Mouse (Mus musculus): ENCODE measurements at regions not wholly inside any gene's neighbourhood (a gene's known extent, or its start where the extent isn't known, plus 50 kb on each side); places are given as distances from the start of the nearest gene placed in this dataset.
A peak's percentile ranks its signal among the peaks of the same experiment; 100 is the strongest.

DNA sequence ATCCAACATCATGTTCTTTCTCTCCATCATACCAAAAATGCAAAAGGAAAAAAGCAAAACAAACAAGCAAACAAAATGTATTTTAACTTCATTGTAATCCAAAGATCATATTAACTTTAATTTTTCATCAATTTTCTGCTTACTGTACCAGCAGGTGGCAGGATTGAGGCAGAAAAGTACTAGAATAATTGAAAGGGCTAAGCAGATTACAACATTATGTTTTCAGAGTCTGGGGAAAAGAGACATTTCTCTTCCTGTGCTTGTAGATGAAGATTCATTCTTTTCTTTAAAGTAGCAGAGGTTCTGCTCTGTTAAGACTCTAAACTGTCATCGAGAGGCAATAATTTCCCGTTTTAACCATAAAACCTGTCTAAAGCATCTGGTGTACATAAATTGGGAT lies 394.7 kb upstream of the Slitrk6 start:
- no peak for DNase-seq (ENCODE audit: low read depth, low spot score)

DNA sequence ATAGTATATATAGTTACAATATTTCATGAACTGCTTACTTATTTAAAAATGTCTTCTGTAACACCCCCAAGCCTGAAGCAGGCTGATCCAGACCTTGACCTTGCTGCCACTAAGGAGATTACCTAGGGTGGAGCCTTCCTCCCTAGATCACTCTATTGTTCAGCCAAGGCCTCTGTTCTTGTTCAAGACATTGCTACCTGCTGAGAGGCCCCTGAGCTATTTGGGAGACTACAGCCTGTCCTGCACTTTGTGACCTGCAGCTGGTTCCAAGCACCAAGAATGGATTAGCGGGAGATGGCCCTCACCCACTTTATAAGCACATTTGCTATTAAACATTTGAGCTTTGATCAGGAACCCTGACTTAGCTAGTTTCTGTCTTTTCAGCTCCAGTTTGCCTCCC lies 361.7 kb upstream of the Slitrk6 start:
- peak; percentile 45 for DNase-seq (ENCODE audit: low read depth, low spot score)

DNA sequence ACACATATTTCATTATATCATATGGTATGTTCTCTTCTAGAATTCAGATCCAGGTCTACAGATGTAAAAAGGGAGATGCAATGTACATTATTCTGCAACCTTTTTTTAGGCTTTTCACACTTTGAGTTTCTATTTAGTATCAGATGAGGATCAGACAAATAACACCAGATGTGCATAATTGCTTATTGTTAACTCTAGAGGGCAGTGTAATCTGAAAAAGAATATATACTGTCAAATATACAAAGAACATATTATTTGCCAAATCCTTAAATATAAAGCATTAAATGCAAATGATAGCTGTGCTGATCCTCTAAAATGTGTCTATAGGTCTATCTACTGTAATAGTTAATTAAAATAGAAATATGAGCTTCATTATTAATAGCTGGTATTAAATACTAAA lies 348.6 kb upstream of the Slitrk6 start:
- no peak for DNase-seq (ENCODE audit: low read depth, low spot score)

DNA sequence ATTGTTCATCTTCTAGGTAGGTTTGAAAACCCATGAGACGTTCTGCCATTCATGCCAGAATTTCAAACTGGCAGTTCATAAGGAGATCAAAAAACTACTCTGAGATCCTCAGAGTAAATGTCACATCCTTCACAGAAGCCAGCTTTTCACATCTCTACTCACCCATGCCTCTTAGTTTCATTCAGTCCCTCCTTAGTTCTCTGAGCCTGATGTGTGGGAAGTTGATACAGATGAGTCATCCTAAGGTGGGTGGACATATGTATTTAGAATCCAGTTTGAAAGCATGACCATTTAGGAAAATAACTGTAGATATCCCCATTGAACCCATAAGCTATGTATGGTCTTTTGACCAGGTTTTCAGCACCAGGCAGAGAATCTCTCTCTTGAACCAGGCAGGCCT lies 345.3 kb upstream of the Slitrk6 start:
- no peak for DNase-seq (ENCODE audit: low read depth, low spot score)

DNA sequence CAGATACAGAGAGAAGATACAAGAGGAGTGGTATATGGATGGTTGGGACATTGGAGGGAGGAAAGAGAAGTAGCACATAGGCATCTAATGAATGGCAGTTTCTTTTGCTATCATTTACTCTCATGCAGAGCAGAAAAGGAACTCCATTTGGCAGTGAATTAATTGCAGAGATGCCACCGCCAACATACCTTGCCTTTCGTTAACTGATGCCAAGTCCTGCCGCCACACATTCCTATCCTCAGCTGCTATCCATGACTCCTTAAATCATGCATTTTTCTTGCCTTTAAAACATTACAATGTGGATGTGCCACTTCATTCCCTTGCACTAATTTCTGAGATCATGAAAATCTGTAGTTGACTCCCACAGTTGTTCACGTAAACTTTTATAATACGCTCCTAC lies 341.3 kb upstream of the Slitrk6 start:
- DNase-seq (ENCODE audit: low read depth, low spot score) = no peak

DNA sequence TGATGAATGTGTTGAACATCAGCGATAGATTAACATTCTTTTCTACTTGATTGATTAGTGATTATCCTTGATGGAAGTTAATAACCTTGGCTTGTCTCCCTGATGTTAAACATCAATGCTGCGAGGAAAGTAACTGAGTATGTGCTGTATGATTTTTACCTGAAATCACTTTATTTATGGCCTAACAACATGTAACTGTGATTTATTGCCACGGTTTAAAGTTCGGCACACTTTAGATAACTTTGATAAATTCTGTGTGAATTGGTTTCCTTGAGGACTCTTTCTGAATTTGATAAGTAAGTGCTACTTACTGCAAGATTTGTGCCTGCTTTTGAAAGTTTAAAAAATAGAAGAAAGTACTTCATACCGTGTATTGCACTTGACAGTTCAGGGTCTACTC lies 319.6 kb upstream of the Slitrk6 start:
- no peak for DNase-seq (ENCODE audit: low read depth, low spot score)

DNA sequence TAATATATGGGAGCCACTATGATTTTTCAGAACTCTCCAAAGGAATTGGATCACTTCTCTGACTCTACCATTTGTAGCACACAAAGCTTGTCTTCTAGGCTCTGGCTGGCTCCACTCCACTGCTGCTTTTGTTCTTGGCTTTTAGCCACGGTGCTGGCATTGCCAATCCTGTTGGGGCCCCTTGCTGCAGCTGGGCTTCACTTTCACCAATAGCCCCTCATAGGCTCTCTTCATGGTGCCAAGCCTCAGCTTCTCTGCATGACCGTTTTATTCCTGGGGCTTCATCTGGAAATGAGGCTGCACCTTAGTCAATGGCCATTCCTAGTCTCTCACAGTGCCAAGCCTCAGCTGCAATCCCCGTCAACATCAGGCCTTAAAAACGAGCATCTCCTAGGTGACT lies 318.6 kb upstream of the Slitrk6 start:
- DNase-seq (ENCODE audit: low read depth, low spot score) = no peak

Measured in WW6 (cell line).